Mouse (Mus musculus) E14TG2a.4 (cell line): ENCODE measurements at regions not wholly inside any gene's neighbourhood (a gene's known extent, or its start where the extent isn't known, plus 50 kb on each side); places are given as distances from the start of the nearest gene placed in this dataset.

Experiments
- CTCF ChIP-seq: conservative IDR thresholded peaks from 2 replicates; pipeline ENCODE4 v1.5.1; 2014; ENCODE audit warnings: low read length
- NANOG ChIP-seq: IDR thresholded peaks from 2 replicates; pipeline ENCODE4 v1.6.1; 2014; ENCODE audit warnings: borderline replicate concordance, low read length, mixed read lengths

DNA sequence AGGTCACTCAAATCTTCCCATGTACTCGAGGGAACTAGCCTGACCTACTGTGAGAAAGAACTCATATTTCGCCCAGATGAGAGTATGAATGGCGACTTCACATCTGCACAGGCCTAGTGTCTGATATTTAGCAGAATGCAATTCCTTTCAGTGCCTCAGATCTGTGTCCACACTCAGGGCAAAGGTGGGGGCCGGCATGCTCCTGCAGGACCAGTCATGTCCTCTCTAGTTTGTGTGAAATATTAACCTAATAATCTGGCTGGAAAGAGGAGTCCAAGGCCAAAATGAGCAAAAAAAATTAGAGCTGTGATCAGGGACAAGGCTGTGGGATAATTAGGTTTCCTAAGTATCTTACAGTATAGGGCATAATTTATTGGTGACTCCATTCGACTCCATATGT lies 292.1 kb downstream of the Irs2 start:
- TF ChIP-seq CTCF (no peak), NANOG (no peak)
